Mouse (Mus musculus) limb, embryonic 14.5 days (tissue): ENCODE measurements around the gene Hspb7. TPM values are rescaled to one million over a fixed set of nuclear protein-coding genes. Genes with fewer than 3 reads are reported as not detected.

Source experiments
- ATAC-seq: fragments of 200-750 bp; cut with Nextera tagmentation; 2 replicates; pipeline ENCODE4 v1.8.0; 2017; ENCODE audit warnings: low read depth, moderate number of reproducible peaks, moderate TSS enrichment; ENCODE audit not compliant: low FRiP score
- DNase-seq: peaks from one replicate; pipeline ENCODE4 v3.0.0-alpha.2; 2015; ENCODE audit warnings: low spot score
- H3K27ac ChIP-seq: fragments of 300-500 bp; sonication (generic); replicated peaks from 2 replicates; pipeline ENCODE4 v1.5.1; 2014; ENCODE audit warnings: low read depth, mild to moderate bottlenecking, low read length, moderate library complexity, mixed read lengths
- H3K27me3 ChIP-seq: fragments of 300-500 bp; sonication (generic); 2 replicates; pipeline ENCODE4 v1.6.1; 2014; ENCODE audit warnings: low read length, mixed read lengths; ENCODE audit not compliant: control insufficient read depth, insufficient read depth
- H3K36me3 ChIP-seq: fragments of 300-500 bp; sonication (generic); 2 replicates; pipeline ENCODE4 v1.6.1; 2014; ENCODE audit warnings: mild to moderate bottlenecking, low read length, moderate library complexity, mixed read lengths; ENCODE audit not compliant: control insufficient read depth, insufficient read depth
- H3K4me1 ChIP-seq: fragments of 300-500 bp; sonication (generic); 2 replicates; pipeline ENCODE4 v1.6.1; 2014; ENCODE audit warnings: antibody characterized with exemption, low read length, mixed read lengths; ENCODE audit not compliant: control insufficient read depth, insufficient read depth
- H3K4me2 ChIP-seq: fragments of 300-500 bp; sonication (generic); replicated peaks from 2 replicates; pipeline ENCODE4 v1.6.1; 2014; ENCODE audit warnings: low read depth, mild to moderate bottlenecking, low read length, moderate library complexity; ENCODE audit not compliant: severe bottlenecking
- H3K4me3 ChIP-seq: fragments of 300-500 bp; sonication (generic); replicated peaks from 2 replicates; pipeline ENCODE4 v1.5.1; 2014; ENCODE audit warnings: low read length
- H3K9ac ChIP-seq: fragments of 300-500 bp; sonication (generic); 2 replicates; pipeline ENCODE4 v1.6.1; 2014; ENCODE audit warnings: mild to moderate bottlenecking, low read depth, low read length, moderate library complexity; ENCODE audit not compliant: severe bottlenecking
- H3K9me3 ChIP-seq: fragments of 300-500 bp; sonication (generic); 2 replicates; pipeline ENCODE4 v1.6.1; 2016; ENCODE audit warnings: low read length; ENCODE audit not compliant: control insufficient read depth
- POLR2A ChIP-seq: fragments of 200-500 bp; IDR thresholded peaks from 2 replicates; pipeline ENCODE4 v1.8.0; 2012; ENCODE audit warnings: inconsistent platforms, mild to moderate bottlenecking, moderate library complexity, borderline replicate concordance; ENCODE audit not compliant: insufficient read depth, insufficient read length; ENCODE audit errors: extremely low read depth
- WGBS: fragments of 180-500 bp; shearing (Covaris S2); extraction: QIAGEN DNeasy Blood & Tissue Kit; methylation state at CpG from one replicate; pipeline ENCODE4 v1.1.7; 2014; 5-methylcytosine and 5-hydroxymethylcytosine counted together
- polyA plus RNA-seq, 2 experiments: library from polyadenylated mRNA; depleted of rRNA in 1 of 2; stranded (reverse) in 1 of 2; unstranded in 1 of 2; fragments of >200 nt; fragmentation: Nextera tagmentation in 1 of 2; extraction: Ambion mirVana in 1 of 2; gene quantifications; 2 replicates each; pipeline versions ENCODE4 v1.2.1 to v1.2.3; 2012 to 2014

Hspb7 gene
- polyA plus RNA-seq, 2 experiments, result 1.3 to 3.2 TPM

GRCm38 (mm10) chr4:141394751-141395150 is 25.8 kb upstream of the Hspb7 start:
- Histone ChIP-seq H3K27me3 (no peaks in the 10 kb centered on the region), H3K27ac (no peak overlapping the region), H3K4me3 (no peak overlapping the region), H3K9me3 (no peaks in the 10 kb centered on the region), H3K4me2 (peak overlapping the region; percentile 23; the same call in 1 of the 2 replicates), H3K36me3 (no peaks in the 10 kb centered on the region), H3K4me1 (peaks cover 5% of the 10 kb centered on the region), H3K9ac (no peak overlapping the region)
- 16% methylated on average over 16 of the region's 16 CpGs for WGBS
- no peak for ATAC-seq
- no peak for DNase-seq
- TF ChIP-seq POLR2A, result no peak

DNA sequence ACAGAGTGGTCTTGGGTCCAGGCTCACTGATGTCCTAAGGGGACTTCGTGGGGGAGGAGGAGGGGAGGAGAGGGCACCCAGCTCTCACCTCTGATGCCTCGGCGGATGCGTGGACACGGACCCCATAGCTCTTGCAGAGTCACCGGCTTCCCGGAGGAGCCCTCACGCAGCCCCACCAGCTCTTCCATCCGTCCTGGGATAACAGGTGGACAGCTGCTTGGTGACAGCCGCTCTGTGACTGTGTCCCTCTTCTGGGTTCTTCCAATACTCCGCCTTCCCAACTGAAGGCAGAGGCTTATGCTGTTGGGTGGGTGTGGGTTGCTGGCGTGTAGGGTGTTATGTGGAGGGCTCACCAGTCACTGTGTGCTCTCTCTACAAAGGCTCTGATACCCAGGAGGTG is 22.7 kb upstream of the Hspb7 start:
- no peak overlapping the region for H3K4me3 ChIP-seq
- no peak overlapping the region for H3K9ac ChIP-seq
- no peaks in the 10 kb centered on the region for H3K27me3 ChIP-seq
- H3K36me3 ChIP-seq, result no peaks in the 10 kb centered on the region
- no peak overlapping the region for H3K4me2 ChIP-seq
- no peaks in the 10 kb centered on the region for H3K9me3 ChIP-seq
- no peak overlapping the region for H3K27ac ChIP-seq
- DNase-seq, result no peak
- H3K4me1 ChIP-seq, result peaks cover 5% of the 10 kb centered on the region
- no peak for ATAC-seq
- 75% methylated on average over 11 of the region's 12 CpGs for WGBS
- TF ChIP-seq POLR2A, result no peak

DNA sequence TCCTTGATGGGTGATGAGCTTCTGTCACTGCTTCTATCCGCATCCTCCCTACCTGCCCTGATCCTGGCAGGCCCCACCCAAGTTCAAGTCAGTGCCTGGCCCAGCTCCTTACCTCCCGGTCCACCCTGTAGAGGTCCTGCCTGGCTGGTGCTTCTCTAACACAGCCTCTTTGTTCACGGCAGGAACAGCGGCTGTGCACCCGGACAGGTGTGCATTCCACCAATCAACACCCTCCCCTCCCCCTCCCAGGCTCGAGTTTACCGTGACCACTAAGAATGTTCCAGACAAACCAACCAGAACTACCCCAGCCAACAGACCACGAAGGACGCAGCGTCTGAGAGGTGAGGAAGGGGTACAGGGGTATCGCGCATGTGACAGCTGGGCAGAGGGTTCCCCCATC is 22.0 kb upstream of the Hspb7 start, which contains the start of gene Clcnka:
Gene Clcnka (minus strand): TSS at position 180 of the 400 bp plus-strand sequence.
- TF ChIP-seq POLR2A, result no peak
- Histone ChIP-seq H3K27me3 (no peaks in the 10 kb centered on the region), H3K4me1 (peaks cover 5% of the 10 kb centered on the region), H3K27ac (no peak within 1 kb of the TSS), H3K36me3 (no peaks in the 10 kb centered on the region), H3K9me3 (no peaks in the 10 kb centered on the region), H3K4me3 (no peak within 1 kb of the TSS), H3K9ac (no peak within 1 kb of the TSS), H3K4me2 (no peak within 1 kb of the TSS)
- DNase-seq (no peak), ATAC-seq (no peak)
- 42% methylated on average over 12 of the region's 12 CpGs for WGBS

DNA sequence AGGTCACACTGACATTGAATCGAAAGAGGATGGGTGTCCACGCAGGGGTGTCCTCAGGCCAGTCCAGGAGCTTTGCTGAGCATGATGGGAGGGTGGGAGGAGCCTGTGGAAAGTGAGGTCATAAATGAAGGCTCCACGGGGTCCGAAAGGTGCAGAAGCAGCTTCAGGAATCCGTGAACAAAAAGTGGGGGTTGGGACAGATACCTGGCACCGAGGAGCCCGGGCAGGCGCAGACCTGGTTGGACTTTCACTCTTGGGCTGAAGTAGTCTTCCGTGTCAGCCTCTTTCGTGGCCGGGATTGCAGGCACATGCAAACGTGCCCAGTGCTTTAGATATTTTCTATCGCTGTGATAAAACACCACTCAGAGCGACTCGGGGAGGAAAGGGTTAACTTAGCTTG is 20.4 kb upstream of the Hspb7 start:
- no peak for ATAC-seq
- Histone ChIP-seq H3K9me3 (no peaks in the 10 kb centered on the region), H3K27ac (no peak overlapping the region), H3K4me1 (peaks cover 4% of the 10 kb centered on the region; the same call in 1 of the 2 replicates), H3K4me3 (no peak overlapping the region), H3K9ac (no peak overlapping the region), H3K36me3 (no peaks in the 10 kb centered on the region), H3K4me2 (no peak overlapping the region), H3K27me3 (no peaks in the 10 kb centered on the region)
- TF ChIP-seq POLR2A, result no peak
- no peak for DNase-seq
- 85% methylated on average over 15 of the region's 15 CpGs for WGBS

- peak overlapping the region; percentile 45 for H3K4me2 ChIP-seq
- DNase-seq (peak; percentile 81), ATAC-seq (peak; percentile 81)
- TF ChIP-seq POLR2A, result no peak
- peak overlapping the region; percentile 7; the same call in 1 of the 2 replicates for H3K4me3 ChIP-seq
- H3K27ac ChIP-seq, result no peak overlapping the region
- H3K4me1 ChIP-seq, result peaks cover 4% of the 10 kb centered on the region; the same call in 1 of the 2 replicates
- H3K27me3 ChIP-seq, result no peaks in the 10 kb centered on the region
- peak overlapping the region; percentile 31; the same call in 1 of the 2 replicates for H3K9ac ChIP-seq
- 15% methylated on average over 12 of the region's 15 CpGs for WGBS
- no peaks in the 10 kb centered on the region for H3K9me3 ChIP-seq
- no peaks in the 10 kb centered on the region for H3K36me3 ChIP-seq
These were observed 15.9 kb upstream of the Hspb7 start for GRCm38 (mm10) chr4:141404518-141405313.
